Mouse (Mus musculus) small intestine, adult 2 months (tissue): ENCODE measurements around the gene Tmem200a. TPM values are rescaled to one million over a fixed set of nuclear protein-coding genes. Genes with fewer than 3 reads are reported as not detected.

Source experiments
- H3K27ac ChIP-seq: fragments of 200-500 bp; 2 replicates; pipeline ENCODE4 v1.5.1; 2012; ENCODE audit warnings: low read depth, low read length, control low read depth, inconsistent platforms; ENCODE audit not compliant: insufficient read depth
- H3K27me3 ChIP-seq: fragments of 200-500 bp; 2 replicates; pipeline ENCODE4 v1.6.1; 2012; ENCODE audit warnings: mild to moderate bottlenecking, moderate library complexity, low read length, inconsistent platforms; ENCODE audit not compliant: control insufficient read depth, insufficient read depth
- H3K36me3 ChIP-seq: fragments of 200-500 bp; 2 replicates; pipeline ENCODE4 v1.6.1; 2012; ENCODE audit warnings: mild to moderate bottlenecking, low read length, control low read depth, inconsistent platforms; ENCODE audit not compliant: control insufficient read depth, insufficient read depth
- H3K4me1 ChIP-seq: fragments of 200-500 bp; 2 replicates; pipeline ENCODE4 v1.6.1; 2012; ENCODE audit warnings: low read length, inconsistent platforms, mixed read lengths; ENCODE audit not compliant: control insufficient read depth, insufficient read depth, insufficient read length
- H3K4me3 ChIP-seq: fragments of 200-500 bp; 2 replicates; pipeline ENCODE4 v1.5.1; 2012; ENCODE audit warnings: low read depth, mild to moderate bottlenecking, control low read depth, inconsistent platforms, low read length, moderate library complexity
- CTCF ChIP-seq: fragments of 200-500 bp; IDR thresholded peaks from 2 replicates; pipeline ENCODE4 v1.5.1; 2012; ENCODE audit warnings: low read depth, mild to moderate bottlenecking, control low read depth, inconsistent platforms, low read length, moderate library complexity, mixed read lengths; ENCODE audit not compliant: insufficient replicate concordance, insufficient read length; ENCODE audit errors: extremely low read depth
- POLR2A ChIP-seq: fragments of 200-500 bp; IDR thresholded peaks from 2 replicates; pipeline ENCODE4 v1.6.1; 2012; ENCODE audit warnings: low read depth, mild to moderate bottlenecking, control low read depth, inconsistent platforms, low read length, moderate library complexity
- WGBS: fragments of 180-500 bp; shearing (Covaris S2); methylation state at CpG from one replicate; pipeline ENCODE4 v1.1.7; 2018; 5-methylcytosine and 5-hydroxymethylcytosine counted together
- polyA plus RNA-seq: library from polyadenylated mRNA; depleted of rRNA; stranded (reverse); fragments of >200 nt; gene quantifications from 2 replicates; pipeline ENCODE4 v1.2.3, GENCODE M21; 2012

Gene Tmem200a
- polyA plus RNA-seq, 1 experiment, result 0.65 TPM

DNA sequence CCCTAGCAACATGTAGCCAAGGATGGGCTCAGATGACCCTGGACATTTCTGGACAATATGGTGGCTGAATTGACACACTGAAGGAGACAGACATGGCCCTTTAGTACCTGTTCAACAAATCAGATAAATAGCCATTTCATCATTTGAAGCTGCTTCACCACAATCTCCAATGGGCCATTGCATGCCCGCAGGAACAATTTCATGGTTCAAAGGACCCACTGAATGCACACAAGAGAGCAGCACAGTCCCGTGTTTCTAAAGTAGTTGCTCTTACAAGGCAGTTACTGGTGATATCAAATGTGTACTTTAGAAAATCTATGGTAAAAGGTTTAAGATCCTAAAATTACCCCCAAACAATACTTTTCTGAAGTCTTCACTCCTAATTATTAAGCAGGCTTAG, 134.2 kb downstream of the Tmem200a start:
- TF ChIP-seq POLR2A, result no peak
- no peak for TF ChIP-seq CTCF
- H3K36me3 ChIP-seq, result no peaks in the 10 kb centered on the region
- no peaks in the 10 kb centered on the region for H3K27me3 ChIP-seq
- H3K4me1 ChIP-seq, result no peaks in the 10 kb centered on the region
- H3K4me3 ChIP-seq, result no peak overlapping the region
- H3K27ac ChIP-seq, result no peak overlapping the region
- WGBS, result 77% methylated on average over 2 of the region's 2 CpGs

DNA sequence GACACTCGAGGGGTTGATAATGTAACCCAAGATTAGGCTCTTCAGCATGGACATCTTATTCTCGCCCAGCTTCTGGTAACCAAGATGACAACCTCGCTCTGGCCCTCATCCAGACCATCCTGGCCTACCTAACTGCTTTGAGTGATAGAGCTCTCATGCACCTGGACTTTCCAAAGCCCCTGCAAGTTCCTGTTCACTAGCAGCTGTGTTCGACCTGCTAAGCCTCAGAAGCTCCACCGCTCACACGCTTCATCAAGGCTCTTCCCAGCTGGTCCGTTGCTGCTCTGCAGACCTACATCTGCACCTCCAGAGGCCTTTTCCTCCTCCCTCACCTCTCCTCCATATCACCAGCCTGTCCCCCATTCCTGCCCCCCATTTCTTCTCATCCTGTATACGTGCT, 147.1 kb downstream of the Tmem200a start:
- 82% methylated on average over 8 of the region's 8 CpGs for WGBS

DNA sequence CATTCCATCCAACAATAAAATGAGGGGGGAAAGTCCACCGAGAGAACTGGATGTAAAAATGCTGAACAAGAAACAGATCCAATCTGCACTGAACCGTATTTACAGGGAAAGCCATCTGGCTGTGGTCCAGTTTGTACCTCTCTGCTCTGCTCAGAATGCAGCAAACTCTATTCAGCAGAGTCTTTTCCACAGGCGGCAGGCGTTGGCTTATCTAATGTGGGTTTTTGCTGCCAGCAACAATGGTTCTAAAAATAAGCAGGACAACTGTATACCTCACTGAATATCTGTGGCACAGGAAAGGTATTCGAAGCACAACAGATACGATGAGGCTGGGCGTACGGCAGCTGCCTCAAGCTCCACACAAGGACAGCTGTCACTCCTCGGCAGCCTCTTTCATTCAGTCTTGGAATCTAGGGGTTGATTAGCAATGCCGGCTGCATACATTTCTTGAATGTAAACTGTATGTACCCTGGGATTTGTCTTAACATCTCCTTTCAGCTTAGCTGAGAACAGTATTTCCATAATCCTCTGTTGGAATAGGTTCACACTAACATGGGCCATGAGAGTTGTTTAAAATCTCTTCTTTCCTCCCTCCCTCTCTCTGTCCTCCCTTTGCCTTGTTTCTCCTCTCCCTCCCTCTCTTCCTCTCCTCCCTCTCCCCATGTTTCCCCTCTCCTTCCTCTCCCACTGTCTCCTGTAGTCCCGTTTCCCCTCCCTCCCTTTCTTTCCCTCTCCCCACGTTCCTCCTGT, 149.3 kb downstream of the Tmem200a start:
- Histone ChIP-seq H3K36me3 (no peaks in the 10 kb centered on the region), H3K27me3 (no peaks in the 10 kb centered on the region), H3K4me3 (no peak overlapping the region), H3K4me1 (peaks cover 2% of the 10 kb centered on the region; the same call in 1 of the 2 replicates), H3K27ac (no peak overlapping the region)
- TF ChIP-seq CTCF (no peak), POLR2A (no peak)
- WGBS, result 27% methylated on average over 12 of the region's 12 CpGs

More for the DNA sequence above, 147.1 kb downstream of the Tmem200a start:
- Histone ChIP-seq H3K4me3 (no peak overlapping the region), H3K27ac (no peak overlapping the region), H3K4me1 (peaks cover 2% of the 10 kb centered on the region; the same call in 1 of the 2 replicates), H3K36me3 (no peaks in the 10 kb centered on the region), H3K27me3 (no peaks in the 10 kb centered on the region)
- TF ChIP-seq CTCF (no peak), POLR2A (no peak)

DNA sequence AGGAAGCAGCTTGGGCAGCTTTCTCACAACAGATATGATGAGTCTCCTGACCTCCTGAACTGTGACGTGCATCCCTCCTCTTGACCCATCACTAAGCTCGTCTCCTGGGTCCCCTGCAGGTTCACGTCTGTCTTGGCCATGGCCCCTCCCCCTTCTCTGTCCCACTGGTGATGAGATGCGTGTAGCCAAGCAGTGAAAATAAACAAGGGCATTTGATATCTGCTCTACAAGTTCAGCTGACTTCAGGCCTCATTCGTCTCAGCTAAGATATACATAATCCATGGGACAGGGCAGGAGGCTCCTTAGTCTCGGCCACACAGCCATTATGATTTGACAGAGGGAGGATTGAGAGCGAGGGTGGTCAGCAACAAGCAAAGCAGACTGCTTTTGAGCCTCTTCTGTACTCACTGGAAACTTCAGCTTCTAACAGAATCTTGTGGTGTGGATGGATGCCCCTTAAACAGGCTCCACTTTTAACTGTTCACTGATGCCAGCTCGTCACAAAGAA, 149.9 kb downstream of the Tmem200a start:
- H3K36me3 ChIP-seq, result no peaks in the 10 kb centered on the region
- no peak for TF ChIP-seq POLR2A
- TF ChIP-seq CTCF, result no peak
- H3K27me3 ChIP-seq, result no peaks in the 10 kb centered on the region
- H3K4me1 ChIP-seq, result peaks cover 2% of the 10 kb centered on the region; the same call in 1 of the 2 replicates
- 40% methylated on average over 8 of the region's 8 CpGs for WGBS
- H3K4me3 ChIP-seq, result no peak overlapping the region
- H3K27ac ChIP-seq, result no peak overlapping the region

DNA sequence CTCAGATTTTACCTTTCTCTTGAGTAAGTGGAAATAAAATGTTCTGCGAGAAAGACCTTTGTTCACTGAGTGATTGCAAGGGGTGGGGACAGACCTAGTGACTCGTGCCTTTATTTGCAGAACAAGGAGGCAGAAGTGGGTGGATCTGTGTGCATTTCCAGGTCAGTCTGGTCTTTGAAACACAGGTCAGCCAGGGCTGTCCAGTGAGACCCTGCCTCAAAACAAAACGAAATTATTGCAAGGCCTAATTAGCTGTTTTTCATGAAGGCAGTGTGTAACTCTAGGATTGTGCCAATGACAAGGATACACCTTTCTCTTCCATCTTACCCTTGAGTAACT, 150.4 kb downstream of the Tmem200a start:
- TF ChIP-seq POLR2A (no peak), CTCF (no peak)
- no peaks in the 10 kb centered on the region for H3K36me3 ChIP-seq
- H3K27ac ChIP-seq, result no peak overlapping the region
- H3K4me1 ChIP-seq, result peaks cover 2% of the 10 kb centered on the region; the same call in 1 of the 2 replicates
- no peak overlapping the region for H3K4me3 ChIP-seq
- 27% methylated on average over 3 of the region's 3 CpGs for WGBS
- H3K27me3 ChIP-seq, result no peaks in the 10 kb centered on the region

DNA sequence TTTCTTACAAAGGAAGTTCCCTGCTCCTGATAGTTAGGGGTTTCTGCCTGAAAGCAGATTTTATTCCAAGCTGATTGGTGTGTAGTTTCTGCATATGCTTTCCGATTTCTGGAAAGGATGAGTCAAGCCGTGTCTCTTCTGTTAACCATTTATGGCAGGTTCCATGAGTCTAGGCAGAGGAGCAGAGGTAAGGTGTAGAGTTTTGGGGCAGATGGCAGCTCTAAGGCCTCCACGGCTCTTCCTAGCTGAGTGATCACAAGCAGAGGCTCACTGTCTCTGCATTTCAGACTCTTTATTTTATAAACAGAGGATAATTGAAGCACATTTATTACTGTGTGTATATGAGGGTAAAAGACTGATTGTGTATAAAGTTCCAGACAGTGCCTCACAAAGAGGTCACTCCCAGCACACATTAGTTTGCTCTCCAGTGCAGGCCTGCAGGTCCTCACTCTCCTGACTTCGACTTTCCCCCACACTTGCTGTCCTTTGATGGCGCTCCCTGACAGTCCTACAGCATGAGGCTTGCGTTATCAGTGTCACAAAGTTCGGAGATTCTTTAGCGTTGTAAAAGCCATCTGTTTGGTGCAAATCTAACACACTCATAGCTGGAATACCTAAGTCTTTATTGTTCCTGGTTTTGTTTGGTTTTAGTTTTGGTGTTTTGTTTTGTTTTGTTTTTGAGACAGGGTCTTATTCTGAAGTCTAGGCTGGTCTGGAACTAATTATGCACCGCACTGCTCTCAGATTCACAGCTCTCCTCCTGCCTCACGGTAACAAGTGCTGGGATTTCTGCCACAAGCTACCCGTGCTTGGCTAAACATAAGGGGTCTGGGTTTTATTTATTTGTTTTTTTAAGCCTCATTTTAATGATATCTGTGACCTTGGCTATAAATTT, 151.1 kb downstream of the Tmem200a start:
- H3K4me3 ChIP-seq, result no peak overlapping the region
- H3K27me3 ChIP-seq, result no peaks in the 10 kb centered on the region
- no peak for TF ChIP-seq POLR2A
- TF ChIP-seq CTCF, result no peak
- WGBS, result 29% methylated on average over 11 of the region's 11 CpGs
- H3K27ac ChIP-seq, result no peak overlapping the region
- no peaks in the 10 kb centered on the region for H3K36me3 ChIP-seq
- H3K4me1 ChIP-seq, result peaks cover 2% of the 10 kb centered on the region; the same call in 1 of the 2 replicates
